Mouse (Mus musculus): ENCODE measurements around the gene Gm49673. TPM values are rescaled to one million over a fixed set of nuclear protein-coding genes. Genes with fewer than 3 reads are reported as not detected.
"Not testable (repeated sequence)": the region's sequence is repeated elsewhere in the genome, so short reads cannot be mapped to it uniquely, and the experiment has no call there.

Gm49673 gene
- polyA plus RNA-seq, 1 experiment: 2.0 TPM

DNA sequence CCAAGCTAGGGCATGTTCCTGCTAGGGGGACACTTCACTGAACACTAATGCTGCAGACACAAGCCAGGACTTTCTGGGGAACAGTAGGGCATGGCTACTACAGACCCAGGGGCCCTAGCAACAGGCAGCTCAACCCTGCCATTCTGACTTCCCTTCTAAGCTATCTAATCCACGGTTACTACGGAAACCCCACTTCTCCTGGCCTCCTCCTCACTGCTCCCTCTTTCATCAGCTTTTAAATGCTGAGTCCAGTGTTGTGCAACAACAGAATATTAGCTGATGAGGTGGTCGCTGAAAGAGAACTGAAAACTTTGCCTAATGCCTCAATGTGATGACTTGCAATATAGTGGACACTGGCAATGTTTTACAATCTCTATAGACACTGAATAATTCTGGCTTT is 7.4 kb downstream of the Gm49673 start:
- not testable (repeated sequence) for DNase-seq (ENCODE audit: extremely low spot score in 1 of 2, low spot score in 1 of 2)

GRCm38 (mm10) chr17:8138116-8138515 is 9.5 kb downstream of the Gm49673 start:
- DNase-seq (ENCODE audit: extremely low spot score in 1 of 2, low spot score in 1 of 2): not testable (repeated sequence)

GRCm38 (mm10) chr17:8130849-8131248 is 16.7 kb downstream of the Gm49673 start:
- DNase-seq (ENCODE audit: extremely low spot score in 1 of 2, low spot score in 1 of 2): not testable (repeated sequence)

GRCm38 (mm10) chr17:8129578-8129977 is 18.0 kb downstream of the Gm49673 start:
- not testable (repeated sequence) for DNase-seq (ENCODE audit: extremely low spot score in 1 of 2, low spot score in 1 of 2)

GRCm38 (mm10) chr17:8128326-8128993 is 19.1 kb downstream of the Gm49673 start:
- DNase-seq (ENCODE audit: extremely low spot score in 1 of 2, low spot score in 1 of 2): not testable (repeated sequence)

DNA sequence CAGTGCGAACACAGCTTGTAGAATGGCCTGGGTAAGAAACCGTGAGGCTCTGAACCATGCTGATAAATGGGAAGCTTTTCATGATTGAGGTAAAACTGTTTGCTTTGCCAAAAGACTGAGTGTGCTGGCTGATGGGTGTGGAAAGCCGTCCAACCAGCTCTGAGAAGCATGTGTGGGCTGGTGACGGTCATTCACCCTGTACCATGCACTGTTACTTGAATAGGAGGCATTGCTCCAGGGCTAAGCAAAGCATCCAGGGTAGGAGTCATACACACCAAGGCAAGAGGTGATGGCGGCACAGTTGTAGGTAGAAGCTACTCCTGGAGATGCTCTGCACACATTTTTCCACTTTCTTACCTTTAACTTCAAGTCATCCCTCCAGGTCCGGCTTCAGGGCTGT is 23.0 kb downstream of the Gm49673 start:
- DNase-seq (ENCODE audit: extremely low spot score in 1 of 2, low spot score in 1 of 2): not testable (repeated sequence)

DNA sequence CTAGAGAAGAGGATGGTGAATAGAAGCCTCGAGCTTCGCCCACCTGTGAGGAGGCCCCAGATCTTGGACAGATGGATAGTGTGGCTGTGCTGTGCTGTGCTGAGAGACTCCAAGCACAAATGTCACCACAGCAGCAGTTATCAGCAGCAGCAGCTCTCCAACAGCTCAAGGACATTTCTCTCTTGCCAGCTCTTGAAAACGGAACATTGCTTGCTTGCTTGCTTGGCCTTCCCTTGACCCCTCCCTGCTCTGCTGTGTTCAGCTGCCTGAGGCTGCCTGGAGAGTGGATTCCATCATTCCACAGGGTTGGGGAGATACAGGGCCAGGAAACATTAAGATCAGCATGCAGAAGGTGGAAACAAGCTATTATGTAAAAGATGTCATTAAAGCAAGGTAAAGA is 24.6 kb downstream of the Gm49673 start:
- not testable (repeated sequence) for DNase-seq (ENCODE audit: extremely low spot score in 1 of 2, low spot score in 1 of 2)

DNA sequence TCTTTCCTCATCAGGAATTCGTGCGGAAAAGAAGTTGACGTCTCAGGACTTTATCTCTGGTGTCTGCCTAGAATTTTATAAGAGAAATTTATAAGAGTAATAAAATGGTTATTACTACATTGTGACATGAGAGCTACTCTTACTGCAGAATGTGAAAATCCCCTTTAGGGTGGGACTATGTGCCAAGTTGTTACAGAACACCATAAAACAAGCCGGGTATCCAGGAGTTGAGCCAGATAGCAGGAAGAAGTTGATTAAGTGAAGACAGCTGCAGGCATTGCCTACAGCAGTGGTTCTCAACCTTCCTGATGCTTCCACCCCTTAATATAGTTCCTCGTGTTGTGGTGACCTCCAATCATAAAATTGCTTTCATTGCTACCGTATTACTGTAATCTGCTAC is 30.7 kb downstream of the Gm49673 start:
- not testable (repeated sequence) for DNase-seq (ENCODE audit: extremely low spot score in 1 of 2, low spot score in 1 of 2)

DNA sequence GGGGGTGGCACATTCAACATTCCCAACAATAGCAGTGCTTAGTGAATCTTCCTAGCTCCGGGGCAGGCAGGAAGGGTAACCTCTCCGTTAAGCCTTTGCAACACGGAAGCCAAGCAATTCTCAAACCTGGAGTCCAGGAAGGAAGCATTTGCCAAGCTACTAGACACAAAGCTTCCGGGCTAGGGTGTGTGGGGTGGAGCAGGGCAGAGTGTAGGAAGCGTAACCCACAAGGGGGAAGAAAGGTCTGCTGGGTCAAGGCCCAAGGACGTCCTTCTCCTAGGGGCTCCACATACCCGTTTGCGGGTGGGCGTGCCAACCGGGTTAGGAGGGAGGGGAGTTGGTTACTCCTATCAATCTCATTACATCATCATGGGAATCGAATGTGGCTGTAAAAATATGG is 31.2 kb downstream of the Gm49673 start:
- DNase-seq (ENCODE audit: extremely low spot score in 1 of 2, low spot score in 1 of 2): not testable (repeated sequence)

- not testable (repeated sequence) for DNase-seq (ENCODE audit: extremely low spot score in 1 of 2, low spot score in 1 of 2)
These were observed 35.4 kb downstream of the Gm49673 start for GRCm38 (mm10) chr17:8112199-8112598.

GRCm38 (mm10) chr17:8101297-8101609 is 46.3 kb downstream of the Gm49673 start:
- DNase-seq (ENCODE audit: extremely low spot score in 1 of 2, low spot score in 1 of 2): not testable (repeated sequence)

DNA sequence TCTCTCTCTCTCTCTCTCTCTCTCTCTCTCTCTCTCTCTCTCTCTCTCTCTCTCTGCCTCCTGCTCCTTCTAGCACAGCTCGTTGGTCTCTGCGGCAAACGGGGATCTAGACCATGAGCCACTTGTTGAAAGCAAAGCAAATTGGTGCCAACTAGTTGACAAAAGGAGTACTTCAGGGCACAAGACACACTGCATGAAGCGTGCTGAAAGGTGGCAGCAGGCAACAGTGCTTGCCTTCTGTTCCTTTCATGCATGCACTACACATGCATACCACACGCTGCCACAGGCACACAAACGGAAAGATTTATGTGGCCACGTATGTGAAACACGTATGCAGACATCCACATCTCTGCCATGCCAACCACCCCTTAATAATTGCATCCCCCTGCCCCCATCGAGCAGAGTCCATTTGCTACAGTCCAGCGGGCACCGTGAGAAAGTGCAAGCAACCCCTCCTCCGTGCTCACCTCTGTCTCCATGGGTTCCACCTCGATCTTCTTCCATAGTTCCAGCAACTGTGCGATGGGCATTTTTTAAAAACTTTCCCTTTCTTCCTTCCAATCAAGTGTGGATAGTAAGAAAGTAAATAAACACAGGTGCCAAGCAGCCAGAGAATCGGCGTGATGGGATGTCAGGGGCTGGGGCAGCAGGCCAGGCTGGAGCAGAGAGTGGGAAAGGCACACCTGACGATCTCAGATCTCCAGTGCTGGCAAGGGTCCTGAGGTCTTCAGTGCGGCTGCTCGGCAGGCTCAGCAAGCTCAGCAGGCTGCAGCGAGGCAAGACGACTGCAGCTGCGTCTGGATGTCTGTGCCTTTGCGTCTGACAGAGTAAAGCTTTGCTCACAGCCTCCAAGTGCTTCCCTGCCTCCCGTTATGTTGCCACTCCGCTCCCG is 46.9 kb downstream of the Gm49673 start:
- not testable (repeated sequence) for DNase-seq (ENCODE audit: extremely low spot score in 1 of 2, low spot score in 1 of 2)

DNA sequence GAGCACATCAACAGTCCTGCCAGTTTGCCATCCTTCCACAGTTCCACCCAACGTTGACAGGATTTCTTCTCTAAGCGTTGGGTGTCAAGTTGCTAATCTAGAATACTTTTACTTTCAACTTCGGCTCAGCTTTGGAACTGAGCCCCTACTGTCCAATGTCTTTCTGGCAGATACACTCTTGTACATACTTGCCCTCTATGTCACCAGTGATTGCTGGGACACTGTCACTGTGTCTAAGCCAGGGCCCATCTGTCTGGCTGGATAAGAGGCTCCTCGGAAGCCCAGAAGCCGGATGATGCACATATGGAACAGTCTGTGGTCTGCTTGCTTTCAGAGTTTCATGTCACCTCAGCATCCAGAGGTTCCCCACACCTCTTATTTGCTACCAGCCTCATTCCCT is 51.4 kb downstream of the Gm49673 start:
- DNase-seq (ENCODE audit: extremely low spot score in 1 of 2, low spot score in 1 of 2): not testable (repeated sequence)

DNA sequence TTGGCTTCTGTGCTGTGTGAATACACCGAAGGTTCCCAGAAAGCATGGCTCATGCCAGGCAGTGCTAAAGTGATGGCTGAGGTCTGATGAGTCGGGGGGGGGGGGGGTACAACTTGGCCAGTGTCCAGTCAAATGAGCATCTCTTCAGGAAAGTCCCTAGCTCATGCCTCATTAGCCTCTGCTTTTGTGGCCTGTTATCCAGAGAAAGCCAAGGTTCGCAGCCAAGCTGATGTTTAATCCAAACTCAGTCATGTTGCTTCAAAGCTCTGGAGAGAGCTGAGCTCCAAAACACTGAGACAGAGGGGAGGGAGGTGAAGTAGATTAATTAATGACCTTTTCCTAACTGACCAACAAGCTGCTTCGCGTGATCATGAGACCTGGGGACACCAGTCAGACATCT is 51.9 kb downstream of the Gm49673 start:
- DNase-seq (ENCODE audit: extremely low spot score in 1 of 2, low spot score in 1 of 2): not testable (repeated sequence)

- DNase-seq (ENCODE audit: extremely low spot score in 1 of 2, low spot score in 1 of 2): not testable (repeated sequence)
These were observed 54.8 kb downstream of the Gm49673 start for GRCm38 (mm10) chr17:8092537-8093526.

DNA sequence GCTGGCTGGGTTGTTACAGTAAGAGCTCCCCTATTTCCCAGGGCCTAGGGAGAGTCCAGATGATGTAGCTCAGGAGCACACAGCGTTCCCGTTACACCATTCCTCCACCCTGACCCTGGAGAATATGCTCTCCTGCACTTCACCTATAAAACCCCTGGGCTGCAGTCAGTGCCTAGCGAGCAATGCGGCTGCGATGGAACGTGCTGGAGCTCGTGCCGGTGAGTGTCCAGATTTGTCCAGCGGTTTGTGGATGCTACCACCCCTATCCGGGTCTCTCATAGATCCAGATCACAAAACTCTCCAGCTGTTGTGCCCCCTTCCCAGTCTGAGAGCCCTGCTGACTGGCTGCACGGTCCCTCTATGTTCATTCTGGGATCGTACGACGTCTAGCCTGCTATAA is 56.3 kb downstream of the Gm49673 start:
- not testable (repeated sequence) for DNase-seq (ENCODE audit: extremely low spot score in 1 of 2, low spot score in 1 of 2)

DNA sequence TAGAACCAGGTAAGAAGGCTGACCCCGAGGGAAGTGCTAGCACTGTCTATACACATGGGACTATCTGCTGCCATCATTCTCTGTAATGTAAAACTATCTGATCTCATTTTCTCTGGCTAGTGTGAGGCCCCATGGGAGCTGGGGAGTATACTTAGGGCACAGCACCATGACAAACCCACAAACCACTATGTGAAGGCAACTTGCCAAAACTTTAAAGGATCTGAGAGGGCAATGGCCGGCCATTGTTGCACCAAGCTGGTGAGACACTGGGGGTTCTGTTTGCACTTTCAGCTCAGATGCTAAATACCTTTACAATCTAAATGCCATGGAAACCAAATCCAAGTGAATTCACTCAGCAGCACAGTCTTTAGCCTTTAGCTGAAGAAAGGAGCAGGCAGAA is 77.7 kb downstream of the Gm49673 start:
- DNase-seq (ENCODE audit: extremely low spot score in 1 of 2, low spot score in 1 of 2): not testable (repeated sequence)

DNA sequence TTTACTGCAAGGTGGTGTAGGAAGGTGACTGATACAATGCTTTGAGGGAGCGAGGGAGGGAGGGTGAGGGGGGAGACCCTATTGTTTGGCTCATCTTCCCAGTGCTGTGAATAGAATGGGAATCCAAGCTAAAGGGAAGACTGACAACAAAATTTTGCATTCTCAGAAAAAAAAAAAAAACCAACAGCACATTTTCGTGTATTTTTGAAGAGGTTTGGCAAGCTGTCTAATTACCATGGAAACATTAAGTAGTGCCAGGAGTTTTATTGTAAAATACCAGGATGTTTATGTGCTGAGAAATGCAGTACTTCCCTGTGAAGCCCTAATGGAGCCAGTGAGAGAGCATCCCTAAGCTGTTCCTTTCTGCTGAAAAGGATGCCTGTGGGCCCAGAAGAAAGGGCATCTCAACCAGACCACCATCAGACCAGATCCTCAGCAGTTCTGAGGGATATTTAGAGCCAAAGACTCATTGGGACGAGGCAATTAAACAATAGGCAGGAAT is 90.9 kb downstream of the Gm49673 start:
- DNase-seq (ENCODE audit: extremely low spot score in 1 of 2, low spot score in 1 of 2): peak in 1 of 2 experiments; percentile 27

- DNase-seq (ENCODE audit: extremely low spot score in 1 of 2, low spot score in 1 of 2): not testable (repeated sequence)
These were observed 91.5 kb downstream of the Gm49673 start for GRCm38 (mm10) chr17:8055919-8056589.

DNA sequence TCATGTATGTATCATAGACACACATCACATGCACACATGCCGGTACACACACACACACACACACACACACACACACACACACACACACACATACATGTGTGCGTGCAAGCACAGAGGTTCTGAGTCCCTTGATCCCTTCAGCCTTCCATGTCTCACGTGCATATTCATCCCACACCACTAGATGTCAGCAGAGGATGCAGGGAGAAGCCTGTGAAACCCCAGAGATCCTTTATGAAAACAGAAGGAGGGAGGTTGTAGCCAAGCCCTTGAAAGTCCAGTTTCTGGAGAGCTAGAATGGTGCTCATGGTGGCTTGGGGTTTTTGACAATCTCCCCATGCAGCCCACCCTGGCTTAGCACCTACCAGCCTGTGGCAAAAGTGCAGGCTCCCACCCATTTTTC is 96.3 kb downstream of the Gm49673 start:
- DNase-seq (ENCODE audit: extremely low spot score in 1 of 2, low spot score in 1 of 2): peak; percentile 65 to 93

All from frontal cortex, adult 2 months (tissue).